Mouse (Mus musculus) embryonic stem cell, embryonic (primary cell): ENCODE measurements at regions not wholly inside any gene's neighbourhood (a gene's known extent, or its start where the extent isn't known, plus 50 kb on each side); places are given as distances from the start of the nearest gene placed in this dataset.

ENCODE experiments used
- CTCF ChIA-PET, 4 experiments: fragments of 300-600 bp in 2 of 4; fragments of 350-600 bp in 2 of 4; sonication (Branson Sonifier 250); formaldehyde crosslinking; loops; one replicate each; lab custom pipeline; 2022; ENCODE audit warnings: inconsistent platforms in 2 of 4; lab: Charles Lee
- POLR2A ChIA-PET, 4 experiments: fragments of 300-600 bp in 2 of 4; fragments of 350-600 bp in 2 of 4; sonication (Branson Sonifier 250); formaldehyde crosslinking; loops; one replicate each; lab custom pipeline; 2022; ENCODE audit warnings: antibody characterized with exemption in 4 of 4, inconsistent platforms in 1 of 4; lab: Charles Lee

DNA sequence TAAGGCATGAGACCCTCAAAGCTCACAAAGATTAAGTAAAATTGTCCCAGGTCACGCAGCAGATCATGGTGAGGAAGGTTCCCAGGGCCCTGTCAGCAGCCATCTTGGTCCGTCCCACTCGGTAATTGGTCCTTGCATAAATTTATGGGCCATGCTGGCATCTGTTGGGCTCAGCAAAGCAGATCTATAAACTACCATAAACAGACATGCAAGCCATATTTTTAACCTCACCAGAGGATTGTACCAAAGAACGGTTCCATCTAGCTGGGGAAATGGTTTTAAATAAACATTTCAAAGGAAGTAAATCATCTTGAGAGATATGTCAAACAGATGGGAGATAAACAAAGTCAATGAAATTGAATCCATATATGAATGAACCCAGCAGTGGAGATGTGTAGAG is 237.1 kb upstream of the Mctp2 start:
- ChIA-PET CTCF (no interaction called here), POLR2A (no interaction called here)

DNA sequence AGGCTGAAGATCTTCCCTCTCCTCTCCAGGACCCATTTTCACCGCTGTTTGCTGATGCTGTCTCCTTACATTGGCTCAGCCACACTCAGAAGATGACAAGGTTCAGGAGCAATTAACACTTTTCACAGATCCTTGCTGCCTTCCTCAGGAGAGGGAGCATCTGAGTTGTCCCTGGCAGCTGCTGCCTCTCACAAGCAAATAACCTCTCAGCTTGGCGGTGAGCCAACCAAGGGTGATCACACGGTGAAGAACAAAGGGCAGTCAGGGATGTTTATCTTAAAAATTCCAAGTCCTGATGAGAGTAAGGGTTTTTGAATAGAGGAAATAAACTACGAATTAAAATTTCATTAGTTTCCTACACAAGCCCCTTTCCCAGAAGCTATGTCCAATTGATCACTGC is 237.5 kb upstream of the Mctp2 start:
- POLR2A ChIA-PET: no interaction called here

DNA sequence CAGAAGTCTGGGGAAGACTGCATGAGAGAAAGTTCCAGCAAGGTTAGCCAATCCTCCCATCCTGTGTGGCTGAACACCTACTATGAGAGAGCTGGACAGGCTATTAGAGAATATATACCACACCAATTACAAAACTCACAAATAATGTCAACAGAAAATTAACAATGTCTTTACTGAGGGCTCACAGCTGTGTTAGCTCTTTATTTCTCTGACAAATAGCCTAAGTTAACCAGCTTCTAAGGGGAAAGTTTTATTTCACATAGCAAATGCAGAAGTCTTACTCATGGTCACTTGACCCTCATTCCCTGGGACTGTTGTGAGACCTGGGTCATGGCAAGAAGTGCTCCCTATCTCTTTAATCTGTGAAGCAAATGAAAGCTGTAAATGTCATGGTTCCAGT is 261.0 kb upstream of the Mctp2 start:
- CTCF ChIA-PET: no interaction called here
- POLR2A ChIA-PET: interaction anchor here in 1 of 4 experiments (0.8 kb wide), 1 partner anchor 11 kb away, joined by 3 read pairs; no protein-coding TSS in a partner anchor

More for the DNA sequence above, 237.5 kb upstream of the Mctp2 start:
- CTCF ChIA-PET: no interaction called here

DNA sequence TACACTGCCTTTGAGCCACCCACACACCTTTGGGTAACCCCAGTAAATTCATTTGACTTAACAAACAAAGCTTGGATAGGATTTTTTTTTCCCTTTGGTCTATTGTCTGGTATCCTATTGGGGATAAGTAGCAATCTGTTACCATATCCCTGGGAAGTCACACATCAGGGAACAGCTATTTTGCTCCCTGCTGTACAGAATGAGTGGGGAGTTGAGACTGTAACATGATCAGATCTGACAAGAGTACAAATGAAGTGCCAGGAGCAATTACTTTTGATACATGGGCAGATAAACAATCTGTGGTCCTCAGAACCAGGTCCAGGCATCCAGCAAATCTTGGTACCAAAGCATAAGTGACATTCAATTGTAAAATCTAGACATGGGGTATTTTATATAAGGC is 262.8 kb upstream of the Mctp2 start:
- POLR2A ChIA-PET: no interaction called here

DNA sequence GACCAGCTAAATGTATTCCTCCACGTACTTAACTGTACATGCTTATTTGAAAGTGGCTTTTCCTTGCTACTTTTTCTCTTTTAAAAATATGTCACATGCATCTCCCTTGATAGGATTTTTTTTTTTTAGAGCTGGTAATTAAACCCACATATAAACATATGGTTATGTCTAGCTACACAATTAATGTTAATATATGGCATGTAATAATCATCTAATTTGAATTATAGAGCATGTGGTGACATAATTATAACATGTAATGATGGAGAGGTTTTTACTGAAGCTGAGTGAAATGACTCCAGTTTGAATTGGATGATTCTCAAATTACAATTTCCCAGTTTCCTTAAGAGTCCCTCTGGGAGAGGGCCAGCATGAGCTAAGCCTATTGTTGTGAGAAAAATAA is 267.9 kb upstream of the Mctp2 start:
- ChIA-PET POLR2A (interaction anchor here in 1 of 4 experiments (0.7 kb wide), 1 partner anchor 630 kb away, joined by 3 read pairs; no protein-coding TSS in a partner anchor), CTCF (no interaction called here)

More for the DNA sequence above, 262.8 kb upstream of the Mctp2 start:
- CTCF ChIA-PET: no interaction called here

DNA sequence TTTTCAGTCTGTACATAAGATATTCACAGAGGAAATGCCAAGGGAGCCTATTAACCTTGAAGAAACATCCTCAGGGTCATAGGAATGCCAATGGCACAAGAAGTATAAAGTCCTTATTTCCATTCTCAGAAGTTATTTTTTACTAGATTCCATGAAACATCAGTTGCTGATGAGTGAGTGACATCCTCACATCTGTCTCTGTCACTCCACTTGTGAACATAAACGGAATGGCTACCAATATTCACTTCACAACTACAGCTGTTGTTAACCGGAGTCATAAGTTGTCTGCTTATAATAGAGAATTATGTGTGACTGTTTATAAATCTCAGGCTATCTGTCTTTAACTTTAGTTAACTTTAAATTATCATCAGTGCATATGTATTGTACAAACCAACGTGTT is 278.0 kb upstream of the Mctp2 start:
- POLR2A ChIA-PET: no interaction called here
- CTCF ChIA-PET: no interaction called here

DNA sequence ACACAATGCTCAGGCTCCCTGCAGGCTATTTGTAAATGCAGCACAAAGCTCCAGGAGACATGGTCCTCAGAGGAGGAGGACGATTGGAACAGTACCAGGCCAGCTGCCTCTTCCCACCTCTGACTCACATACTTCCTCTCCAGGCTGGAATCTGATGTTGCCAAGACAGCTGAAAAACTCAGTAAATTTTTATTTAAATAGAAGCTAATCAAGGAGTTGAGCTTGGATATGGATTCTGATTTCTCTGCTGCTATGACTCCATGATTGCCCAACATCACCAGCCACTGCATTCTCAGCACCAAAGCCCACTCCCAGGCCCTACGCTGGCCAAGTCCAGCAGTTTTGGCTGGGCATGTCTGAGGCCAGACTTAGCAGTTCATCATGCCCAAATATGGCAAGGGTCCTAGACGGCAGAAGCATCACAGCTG is 282.8 kb upstream of the Mctp2 start:
- ChIA-PET CTCF (no interaction called here), POLR2A (no interaction called here)

DNA sequence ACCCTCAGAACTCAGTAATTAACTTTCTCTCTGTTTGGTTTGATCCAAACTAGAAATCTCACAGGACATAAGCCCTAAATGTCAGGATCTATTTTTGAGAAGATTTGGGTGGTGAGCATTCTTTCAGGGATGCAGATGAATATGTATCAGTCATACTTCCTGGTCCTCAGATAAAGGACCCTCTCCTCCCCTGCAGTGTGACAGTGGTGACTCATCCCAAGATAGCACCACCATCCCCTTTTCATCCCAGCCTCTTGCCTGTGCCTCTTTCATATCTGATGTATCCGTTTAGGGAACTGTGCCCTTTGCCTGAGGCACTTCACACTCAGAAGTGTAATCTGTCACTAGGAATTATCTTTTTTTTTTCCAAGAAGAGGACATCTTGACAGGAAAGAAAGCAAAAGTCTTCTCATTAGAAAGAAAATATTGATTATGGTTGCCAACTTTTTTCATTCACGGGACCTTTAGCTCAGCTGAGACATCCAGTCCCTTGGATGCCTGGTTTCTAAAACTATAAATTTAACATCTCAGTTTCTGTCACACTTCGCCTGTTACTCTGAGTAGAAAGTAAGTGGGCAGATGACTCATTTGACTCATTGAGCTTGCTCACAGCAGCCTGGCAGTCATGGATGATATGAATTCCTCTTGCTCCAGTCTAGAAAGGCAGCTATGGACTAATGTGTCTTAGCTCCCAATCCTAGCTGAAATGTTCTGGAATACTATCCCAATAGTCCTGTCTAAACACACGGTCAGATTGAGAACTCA is 284.1 kb upstream of the Mctp2 start:
- ChIA-PET CTCF (interaction anchor here in 1 of 4 experiments (0.7 kb wide), 1 partner anchor 582 kb away, joined by 3 read pairs; no protein-coding TSS in a partner anchor), POLR2A (no interaction called here)

DNA sequence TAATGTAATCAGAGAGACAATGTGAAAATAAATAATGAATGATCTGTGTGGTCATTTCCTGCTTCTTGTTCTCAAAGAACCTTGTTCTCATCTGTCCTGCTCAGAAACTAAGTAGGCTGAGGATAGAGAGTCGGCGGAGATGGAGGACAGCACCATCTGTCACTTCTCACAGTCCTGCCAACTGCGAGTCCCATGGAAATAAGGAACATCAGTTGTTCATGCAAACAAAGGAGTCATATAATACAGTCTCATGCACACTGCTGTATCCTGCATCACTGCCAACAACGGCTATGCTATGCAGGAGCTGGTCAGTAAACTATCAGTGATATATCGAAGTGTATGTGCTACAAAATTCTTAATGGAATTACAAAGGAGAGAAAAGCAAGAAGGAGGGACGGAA is 285.7 kb upstream of the Mctp2 start:
- POLR2A ChIA-PET: no interaction called here
- CTCF ChIA-PET: no interaction called here

DNA sequence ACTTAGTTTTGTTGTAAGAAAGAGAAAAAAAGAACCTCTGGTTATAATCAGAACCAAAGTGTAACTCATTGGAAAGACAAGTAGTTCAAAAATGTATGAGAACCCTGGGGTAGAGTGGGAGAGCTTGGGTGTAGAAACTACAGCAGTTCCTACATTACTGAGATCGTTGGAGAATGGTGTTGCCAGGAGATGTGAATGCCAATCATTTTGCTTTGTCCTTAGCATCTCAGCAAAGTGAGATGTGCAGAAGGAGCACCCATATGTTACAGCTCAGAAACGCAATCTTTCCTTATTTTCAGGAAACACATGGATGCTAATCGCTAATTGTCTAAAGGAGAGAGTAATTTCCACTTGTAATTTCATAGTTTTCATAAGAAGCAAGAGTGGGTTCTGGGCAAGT is 286.2 kb upstream of the Mctp2 start:
- ChIA-PET POLR2A (no interaction called here), CTCF (no interaction called here)

DNA sequence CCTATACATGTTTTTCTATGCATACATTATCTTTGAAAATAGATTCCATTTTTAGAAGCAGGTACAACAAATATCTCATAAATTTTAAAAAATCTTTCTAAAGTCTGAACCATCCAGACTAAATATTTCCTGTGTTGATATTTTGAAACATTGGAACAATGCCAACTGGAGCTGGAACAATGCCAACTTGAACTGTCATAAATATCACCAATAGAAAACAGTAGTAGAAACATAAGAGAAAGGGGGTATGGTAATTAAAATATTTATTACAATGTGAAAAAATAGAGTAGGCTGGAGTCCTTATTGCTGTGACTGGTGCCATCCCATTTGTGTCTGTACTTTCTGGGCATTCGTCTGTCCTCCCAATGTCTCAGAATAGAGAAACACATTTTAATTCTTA is 286.9 kb upstream of the Mctp2 start:
- ChIA-PET CTCF (no interaction called here), POLR2A (no interaction called here)

DNA sequence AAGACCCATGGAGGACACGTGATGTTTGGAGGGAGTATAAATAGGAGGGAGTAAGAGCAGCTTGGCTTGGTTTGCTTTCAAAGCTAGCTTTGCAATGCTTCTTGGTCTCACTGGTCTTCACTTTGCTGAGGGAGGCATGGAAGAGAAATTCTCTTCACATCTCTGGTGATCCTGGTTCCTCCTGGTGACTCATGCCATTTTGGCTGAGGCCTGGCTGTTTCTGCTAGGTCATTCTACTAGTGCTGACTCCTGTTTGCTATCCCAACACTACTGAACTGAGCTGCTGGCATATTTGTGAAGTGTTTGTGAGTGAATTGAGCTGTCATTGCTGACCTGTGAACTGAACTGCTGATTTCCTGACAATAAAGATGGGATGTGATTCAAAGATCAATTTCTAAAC is 288.3 kb upstream of the Mctp2 start:
- POLR2A ChIA-PET: no interaction called here
- CTCF ChIA-PET: no interaction called here

DNA sequence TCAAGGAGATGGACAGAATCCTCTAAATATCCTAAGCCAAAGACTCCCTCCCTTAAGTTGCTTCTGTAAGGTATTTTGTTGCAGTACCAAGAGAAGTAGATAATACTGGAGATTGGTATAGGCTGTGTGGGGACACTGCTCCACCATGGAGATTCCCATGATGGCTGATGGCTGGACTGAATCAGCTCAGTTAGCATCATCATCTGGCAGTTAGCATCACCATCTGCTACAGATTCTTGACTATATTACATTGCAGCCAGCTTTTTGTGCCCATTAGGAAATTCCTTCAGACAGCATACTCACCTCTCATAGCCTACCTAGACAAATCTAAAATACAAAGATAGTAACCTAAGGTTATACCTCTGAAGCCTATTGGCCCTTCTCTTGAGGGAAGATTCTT is 290.6 kb upstream of the Mctp2 start:
- POLR2A ChIA-PET: interaction anchor here in 1 of 4 experiments (0.5 kb wide), 1 partner anchor 10 kb away, joined by 4 read pairs; no protein-coding TSS in a partner anchor
- CTCF ChIA-PET: no interaction called here

DNA sequence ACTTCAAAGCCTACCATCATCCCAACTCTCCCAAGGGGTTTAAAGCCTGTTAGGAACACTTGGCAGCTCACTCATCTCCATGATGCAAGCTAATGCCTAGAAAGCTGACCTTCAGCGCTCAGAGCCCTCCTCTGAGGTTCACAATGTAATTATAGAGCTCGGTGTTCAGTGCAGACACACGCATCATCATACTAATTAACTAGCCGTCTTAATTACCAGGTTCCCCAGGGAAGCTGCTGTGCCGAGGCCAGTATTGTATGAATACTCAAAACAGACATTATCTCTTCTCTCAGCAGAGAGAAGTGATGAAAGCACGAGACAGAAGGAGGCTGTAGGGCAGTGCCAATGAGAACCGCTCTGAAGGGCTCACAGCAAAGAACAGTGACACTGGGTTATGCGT is 295.5 kb upstream of the Mctp2 start:
- CTCF ChIA-PET: no interaction called here
- POLR2A ChIA-PET: no interaction called here

DNA sequence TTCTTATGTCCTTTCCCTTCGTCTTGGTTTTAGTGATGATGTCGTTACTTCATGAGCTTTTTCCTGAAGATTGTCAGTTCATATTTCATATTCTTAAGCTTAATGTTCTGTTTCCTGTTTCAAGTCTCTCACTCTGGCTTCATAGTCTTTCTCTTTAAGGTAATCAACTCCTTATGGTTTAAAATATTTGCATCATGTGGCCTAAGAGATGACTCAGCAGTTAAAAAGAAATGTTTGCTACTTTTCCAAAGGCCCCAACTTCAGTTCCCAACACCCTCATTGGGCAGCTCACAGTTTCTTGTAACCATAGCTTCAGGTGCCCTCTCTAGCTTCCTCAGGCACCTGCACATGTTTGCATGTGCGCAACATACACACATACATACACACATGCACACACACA is 303.4 kb upstream of the Mctp2 start:
- ChIA-PET CTCF (no interaction called here), POLR2A (no interaction called here)

DNA sequence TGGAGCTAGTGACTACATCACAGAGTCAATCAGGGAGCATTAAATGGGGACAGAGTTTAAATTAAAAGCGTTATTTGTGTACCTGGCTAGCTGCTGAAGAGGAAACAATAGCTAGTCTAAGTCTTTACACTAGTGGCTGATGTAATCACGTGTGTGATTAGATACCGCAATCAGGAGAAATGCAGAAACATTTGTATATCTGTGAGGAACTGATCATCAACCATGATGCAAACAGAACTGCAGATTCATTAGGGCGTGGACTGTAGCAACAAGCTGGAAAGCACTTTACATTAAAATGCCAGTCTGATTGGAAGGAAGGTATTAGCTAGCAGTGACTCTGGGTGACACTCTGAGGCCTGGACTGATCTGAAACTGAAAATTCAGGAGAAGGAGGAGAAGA is 308.8 kb upstream of the Mctp2 start:
- POLR2A ChIA-PET: interaction anchor here in 1 of 4 experiments (0.7 kb wide), 1 partner anchor 381 kb away, joined by 3 read pairs; no protein-coding TSS in a partner anchor
- CTCF ChIA-PET: interaction anchor here in 1 of 4 experiments (0.5 kb wide), 1 partner anchor 375 kb away, joined by 3 read pairs; no protein-coding TSS in a partner anchor

DNA sequence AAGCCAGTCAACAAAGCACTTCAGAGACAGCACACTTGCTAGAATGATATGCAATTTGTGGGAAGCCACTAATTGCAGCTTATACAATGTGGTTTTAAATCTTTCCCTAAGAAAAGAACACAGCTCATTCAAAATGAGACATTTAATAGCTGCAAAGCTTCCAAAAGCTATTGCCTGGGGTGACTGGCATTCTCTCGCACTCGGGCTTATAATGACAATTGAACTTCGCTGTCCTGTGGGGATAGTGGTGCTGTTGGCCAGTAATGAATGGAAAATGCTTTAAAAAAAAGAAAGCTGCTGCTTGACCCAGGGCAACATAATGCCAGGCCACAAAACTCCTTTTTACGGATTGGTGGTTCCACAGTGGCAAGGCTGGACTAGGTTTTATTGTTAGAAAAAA is 321.0 kb upstream of the Mctp2 start:
- ChIA-PET CTCF (no interaction called here), POLR2A (interaction anchor here in 1 of 4 experiments (1.3 kb wide), 1 partner anchor 49 kb away, joined by 3 read pairs; no protein-coding TSS in a partner anchor)

DNA sequence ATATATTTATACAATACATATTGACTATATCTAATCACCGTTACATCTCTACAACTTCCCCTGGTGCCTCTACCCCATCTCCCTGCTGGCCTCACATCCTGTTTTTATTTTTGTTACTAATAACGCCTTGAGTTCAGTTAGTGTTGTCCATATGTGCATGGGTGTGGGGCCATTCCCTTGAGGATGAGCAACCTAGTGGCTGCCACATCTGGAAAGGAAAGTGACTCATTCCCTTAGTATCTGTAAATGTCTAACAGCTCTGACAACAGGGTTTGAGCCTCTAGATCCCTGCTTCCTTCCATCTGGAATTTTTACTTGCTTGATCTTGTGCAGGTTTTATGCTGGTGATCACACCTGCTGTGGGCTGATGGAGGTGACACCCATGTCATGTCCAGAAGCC is 333.2 kb upstream of the Mctp2 start:
- ChIA-PET POLR2A (interaction anchor here in 1 of 4 experiments (0.6 kb wide), 1 partner anchor 122 kb away, joined by 5 read pairs; no protein-coding TSS in a partner anchor), CTCF (no interaction called here)

DNA sequence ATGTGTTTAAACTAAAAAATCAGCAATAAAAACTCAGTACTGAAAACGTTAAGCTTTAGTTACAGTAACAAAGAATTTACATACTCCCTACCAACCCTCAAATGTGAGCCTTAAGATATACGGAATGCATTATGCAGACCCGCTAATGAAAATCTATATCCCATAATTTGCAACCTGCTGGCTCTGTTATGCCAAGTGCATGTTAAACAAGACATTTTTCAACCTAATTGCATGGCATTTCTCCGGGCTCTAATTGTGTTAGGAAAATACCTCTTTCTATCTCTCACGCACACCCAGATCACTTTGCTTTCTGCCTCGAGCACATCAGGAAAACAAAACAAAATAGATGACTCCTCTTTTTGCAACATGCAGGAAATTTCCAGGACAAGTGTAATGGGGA is 368.6 kb upstream of the Mctp2 start:
- CTCF ChIA-PET: no interaction called here
- POLR2A ChIA-PET: no interaction called here

DNA sequence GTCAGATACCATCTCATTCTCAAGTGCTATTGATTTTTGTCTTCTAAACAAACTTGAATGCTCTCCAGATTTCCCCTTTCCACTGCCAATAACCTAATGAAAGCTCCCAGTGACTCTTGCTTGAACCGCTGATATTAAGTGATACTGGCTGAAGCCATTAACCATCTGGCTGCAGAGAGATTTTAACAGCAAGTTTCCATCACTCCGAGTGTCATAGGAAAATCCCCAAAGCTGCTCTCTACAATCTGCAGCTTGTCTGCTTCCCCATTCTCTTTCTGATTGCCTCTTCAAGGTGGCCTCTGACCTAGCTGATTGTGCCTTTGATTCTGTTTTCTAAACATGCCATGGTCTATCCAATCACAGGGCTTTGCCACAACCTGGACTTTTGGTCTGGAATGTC is 379.4 kb upstream of the Mctp2 start:
- ChIA-PET POLR2A (no interaction called here), CTCF (no interaction called here)

DNA sequence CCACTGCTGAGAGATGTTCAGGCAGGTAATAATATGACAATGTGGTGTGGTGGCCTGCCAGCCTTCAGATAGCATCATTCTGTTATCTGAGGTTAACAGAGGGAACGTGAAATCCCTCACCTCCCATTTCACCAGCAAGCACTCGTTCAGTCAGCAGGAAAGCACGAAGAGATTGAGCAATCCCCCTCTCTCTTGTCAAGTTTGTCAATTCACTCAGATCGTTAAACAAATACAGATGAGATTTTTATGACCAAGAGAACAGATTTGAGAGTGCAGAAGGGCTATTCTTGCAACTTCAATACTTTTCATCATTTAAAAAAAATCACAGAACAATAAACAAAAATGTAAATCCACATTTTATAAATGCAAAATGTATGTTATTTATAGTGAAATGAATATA is 380.9 kb upstream of the Mctp2 start:
- ChIA-PET POLR2A (no interaction called here), CTCF (no interaction called here)
